Mouse (Mus musculus) lung, adult 2 months (tissue): ENCODE measurements around the gene Ppfia2.

Experiments used
- CTCF ChIP-seq: fragments of 200-500 bp; IDR thresholded peaks from 2 replicates; pipeline ENCODE4 v1.5.1; 2011; ENCODE audit warnings: mild to moderate bottlenecking, low read length, control low read depth; ENCODE audit not compliant: insufficient read depth
- POLR2A ChIP-seq: fragments of 200-500 bp; IDR thresholded peaks from 2 replicates; pipeline ENCODE4 v1.6.1; 2011; ENCODE audit warnings: low read depth, mild to moderate bottlenecking, control low read depth, low read length, borderline replicate concordance; ENCODE audit errors: extremely low read depth

- no peak for TF ChIP-seq POLR2A
- no peak for TF ChIP-seq CTCF
Measured at GRCm38 (mm10) chr10:106941380-106941779, 471.2 kb downstream of the Ppfia2 start.
